Mouse (Mus musculus): ENCODE measurements at regions not wholly inside any gene's neighbourhood (a gene's known extent, or its start where the extent isn't known, plus 50 kb on each side); places are given as distances from the start of the nearest gene placed in this dataset.

- TF ChIP-seq CTCF (IDR thresholded peaks at IDR 0.05; ENCODE audit: low read depth): no peak
- TF ChIP-seq EP300 (IDR thresholded peaks at IDR 0.05; ENCODE audit: low read depth): no peak
These were observed 640.5 kb upstream of the A1bg start for GRCm38 (mm10) chr15:61563347-61563746.
